Mouse (Mus musculus) retina, postnatal 7 days (tissue): ENCODE results near the gene Apeh.

Experiments used
- DNase-seq: peaks from one replicate; pipeline ENCODE4 v3.0.0-alpha.2; 2012; ENCODE audit warnings: low read depth, low spot score

Gene Apeh

DNA sequence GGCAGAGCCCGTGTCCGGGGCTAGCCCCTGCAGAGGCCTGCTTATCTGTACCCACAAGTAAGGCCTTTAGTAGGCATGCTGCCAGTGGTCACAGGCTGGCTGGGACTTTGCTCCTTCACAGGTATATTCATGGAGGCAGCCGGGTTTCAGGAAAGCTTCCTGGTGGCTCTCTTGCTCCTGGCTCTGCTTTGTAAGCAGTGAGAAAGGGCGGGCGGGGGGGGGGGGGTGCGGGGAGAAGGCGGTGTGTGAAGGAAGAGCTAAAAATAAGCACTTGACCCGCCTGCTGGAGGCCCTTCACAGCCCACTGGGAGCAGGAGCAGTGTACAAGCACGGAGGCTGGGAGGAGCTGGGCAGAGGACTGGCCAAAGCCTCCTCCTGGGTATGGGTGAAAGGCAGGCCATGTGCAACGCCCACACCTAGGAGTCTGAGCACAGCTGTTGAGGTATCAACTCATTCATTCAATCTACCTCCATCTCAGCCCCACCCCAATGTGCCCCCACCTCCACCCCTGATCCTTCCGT is 25.5 kb upstream of the Apeh start:
- no peak for DNase-seq

DNA sequence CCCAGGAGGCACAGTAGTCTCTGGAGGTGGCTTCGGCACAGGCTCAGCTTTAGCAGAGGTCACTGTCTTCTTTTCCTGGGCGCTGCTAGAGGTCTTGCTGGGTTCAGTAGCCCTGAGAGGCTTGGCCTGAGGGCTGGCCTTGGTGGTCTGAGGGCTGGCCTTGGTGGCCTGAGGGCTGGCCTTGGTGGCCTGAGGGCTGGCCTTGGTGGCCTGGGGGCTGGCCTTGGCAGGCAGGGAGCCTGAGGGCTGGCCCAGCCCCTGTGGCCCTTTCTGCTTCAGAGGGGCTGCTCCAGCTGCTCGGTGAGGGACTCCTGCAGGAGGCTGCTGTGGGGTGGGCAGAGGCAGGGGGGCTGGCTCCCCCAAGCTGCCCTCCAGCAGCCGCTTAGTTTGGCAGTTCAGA is 22.7 kb upstream of the Apeh start:
- DNase-seq = no peak

DNA sequence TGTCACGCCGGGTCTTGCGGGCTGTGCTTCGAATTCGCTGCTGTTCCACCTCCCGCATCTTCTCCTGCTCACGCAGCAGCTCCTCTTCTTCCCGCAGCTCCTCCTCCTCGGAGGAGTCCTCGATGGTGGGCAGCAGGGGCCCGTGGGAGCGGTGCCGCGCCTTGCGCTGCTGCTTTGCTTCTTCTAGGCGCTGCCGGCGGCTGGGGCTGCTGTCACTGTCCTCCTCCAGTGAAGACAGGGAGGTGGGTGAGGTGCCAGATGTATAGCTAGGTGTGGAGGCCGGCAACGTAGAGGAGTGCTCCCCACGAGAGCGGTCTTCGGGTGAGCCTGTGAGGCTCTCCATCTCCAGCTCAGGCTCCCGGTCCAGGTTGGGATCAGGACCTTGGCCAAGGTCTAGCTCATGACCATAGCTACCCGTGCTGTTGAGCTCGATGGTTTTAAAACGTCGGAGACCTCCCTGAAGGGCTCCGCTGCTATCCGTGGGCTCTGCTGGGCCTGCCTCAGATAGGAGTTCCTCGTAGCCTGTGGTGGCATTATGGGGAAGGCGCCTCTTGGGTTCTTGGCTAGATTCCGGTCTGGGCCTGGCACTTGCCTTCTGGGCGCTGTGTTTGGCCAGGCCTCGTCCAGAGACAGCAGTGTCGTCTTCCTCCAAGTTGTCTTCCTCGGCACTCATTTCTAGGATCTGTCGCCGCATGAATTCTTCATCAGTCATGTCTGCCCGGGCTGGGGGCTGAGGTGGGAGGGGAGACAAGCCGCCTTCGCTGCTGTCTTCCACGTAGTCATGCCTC is 21.1 kb upstream of the Apeh start:
- DNase-seq = no peak

DNA sequence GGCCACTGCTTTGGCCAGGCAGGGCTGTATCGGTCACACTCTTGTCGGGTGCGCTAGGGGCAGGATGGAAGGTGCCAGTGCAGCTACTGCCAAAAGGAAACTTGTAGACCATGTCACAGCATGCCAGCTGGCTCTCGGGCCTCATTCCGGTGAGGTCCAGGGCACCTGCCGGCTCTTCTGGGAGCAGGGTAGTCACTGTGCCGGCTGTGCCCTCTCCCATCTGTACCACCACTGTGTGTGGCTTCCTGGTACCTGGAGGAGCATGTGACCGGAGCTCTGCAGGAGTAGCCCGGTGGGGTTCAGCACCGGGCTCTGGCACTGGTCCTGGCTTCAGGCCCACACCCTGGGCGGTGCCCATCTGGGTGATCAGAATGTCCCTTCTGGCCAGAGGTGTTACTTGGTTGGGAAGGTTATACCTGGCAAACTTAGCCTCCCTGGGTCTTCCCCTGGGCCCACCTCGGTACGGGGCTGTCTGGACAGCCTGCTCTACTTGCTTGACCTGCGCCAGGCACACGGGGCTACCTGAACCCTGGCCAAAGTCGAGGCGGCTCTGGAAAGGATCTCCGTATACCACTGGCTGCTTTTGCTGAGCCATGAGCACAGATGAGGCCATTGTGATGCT is 18.4 kb upstream of the Apeh start:
- no peak for DNase-seq

DNA sequence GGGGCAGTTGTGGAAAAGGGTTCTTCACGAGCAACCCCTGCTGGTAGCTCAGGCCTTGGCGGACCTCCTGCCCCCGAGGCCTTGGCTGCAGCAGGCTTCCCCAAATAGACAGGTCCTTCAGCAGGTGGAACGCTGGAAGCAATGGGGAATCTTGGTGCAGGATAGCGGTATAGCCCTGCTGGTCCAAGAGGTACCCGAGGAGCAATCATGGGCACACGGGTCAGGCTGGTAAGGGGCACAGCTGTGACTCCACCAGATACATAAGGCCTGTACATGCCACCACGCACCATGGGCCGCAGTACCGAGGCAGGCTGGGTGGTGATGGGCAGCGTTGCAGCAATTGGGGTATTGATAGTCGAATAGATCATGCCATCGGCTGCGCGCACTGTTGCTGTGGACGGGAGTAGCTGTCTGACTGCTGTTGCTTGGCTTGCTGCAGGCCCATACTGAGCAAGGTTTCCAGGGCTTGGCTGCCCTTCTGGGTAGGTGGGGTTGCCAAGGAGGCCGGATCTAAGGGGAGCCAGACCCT is 17.3 kb upstream of the Apeh start:
- no peak for DNase-seq

DNA sequence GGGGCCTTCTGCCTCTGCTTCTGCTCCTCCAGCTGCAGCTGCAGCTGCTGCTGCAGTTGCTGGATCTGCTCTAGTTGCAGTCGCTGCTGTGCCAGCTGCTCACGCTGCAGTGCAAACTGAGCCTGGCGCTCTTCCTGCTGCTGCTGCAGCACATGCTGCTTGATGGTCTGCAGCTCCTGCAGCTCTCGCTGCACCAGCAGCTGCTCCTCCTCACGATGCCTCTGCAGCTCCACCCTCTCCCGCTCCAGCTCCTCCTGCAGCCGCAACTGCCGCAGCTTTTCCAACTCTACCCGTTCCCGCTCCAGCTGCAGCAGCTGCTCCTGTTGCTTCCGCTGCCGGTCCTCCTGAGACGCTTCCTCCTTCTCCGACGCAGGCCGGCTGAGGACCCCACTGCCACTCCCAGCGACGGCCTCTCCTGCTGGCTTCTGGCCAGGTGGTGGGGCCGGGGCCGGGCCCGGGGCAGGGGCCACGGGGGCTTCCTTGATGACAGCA is 16.7 kb upstream of the Apeh start:
- DNase-seq = no peak

DNA sequence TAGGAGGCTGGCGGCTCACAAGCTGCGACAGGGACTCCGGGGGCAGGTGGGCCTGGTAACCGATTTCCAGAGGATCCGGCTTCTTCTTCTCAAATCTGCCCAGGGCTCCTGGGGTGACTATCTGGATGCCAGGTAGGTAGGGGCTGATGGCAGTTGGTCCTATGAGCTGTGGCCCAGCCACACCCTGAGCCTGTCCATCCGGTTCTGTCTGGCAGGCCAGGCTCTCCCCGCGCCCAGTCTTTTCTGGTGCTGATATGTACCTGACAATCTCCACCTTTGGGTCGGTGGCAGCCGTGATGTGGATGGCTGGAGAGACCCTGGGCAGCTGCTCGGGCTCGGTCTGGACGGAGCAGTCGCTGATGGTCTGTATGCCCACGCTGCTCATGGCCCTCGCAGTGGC is 15.8 kb upstream of the Apeh start:
- no peak for DNase-seq

DNA sequence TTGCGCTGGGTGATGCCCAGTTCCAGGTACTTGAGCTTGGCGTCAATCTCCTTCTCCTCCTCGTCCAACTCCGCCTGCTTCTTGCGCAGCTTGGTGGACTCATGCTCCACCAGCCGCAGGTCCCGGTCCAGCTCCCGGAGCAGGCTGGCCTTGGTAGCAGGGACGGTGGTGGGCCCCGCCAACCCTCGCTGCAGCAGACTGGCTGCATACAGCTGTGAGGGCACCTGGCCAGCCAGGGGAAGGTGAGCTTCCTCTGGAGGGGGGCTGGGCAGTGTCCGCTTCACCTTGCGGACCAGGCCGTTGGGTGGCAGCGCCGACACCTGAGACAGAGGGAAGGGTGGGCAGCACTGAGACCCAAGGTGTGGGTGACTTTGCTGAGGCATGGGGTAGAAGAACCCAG is 13.5 kb upstream of the Apeh start:
- DNase-seq = no peak

DNA sequence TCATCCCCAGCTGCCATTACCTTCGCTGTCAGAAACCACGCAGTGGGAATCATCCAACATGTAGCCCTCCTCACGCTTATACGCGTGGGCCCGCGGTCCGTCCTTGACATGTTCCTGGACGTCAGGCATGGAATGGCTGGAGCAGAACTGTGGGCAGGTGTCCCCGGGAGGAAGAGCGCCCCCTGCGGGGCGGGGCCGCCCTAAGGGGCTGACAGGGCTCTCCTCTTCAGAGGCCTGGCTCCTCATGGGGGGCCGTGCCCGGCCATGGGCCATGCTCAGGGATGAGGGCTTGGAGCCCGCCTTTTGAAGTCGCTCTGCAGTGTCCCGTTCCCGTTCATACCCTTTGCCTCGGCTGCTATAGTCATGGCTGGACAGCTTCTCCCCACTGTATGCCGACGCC is 11.7 kb upstream of the Apeh start:
- DNase-seq = no peak

DNA sequence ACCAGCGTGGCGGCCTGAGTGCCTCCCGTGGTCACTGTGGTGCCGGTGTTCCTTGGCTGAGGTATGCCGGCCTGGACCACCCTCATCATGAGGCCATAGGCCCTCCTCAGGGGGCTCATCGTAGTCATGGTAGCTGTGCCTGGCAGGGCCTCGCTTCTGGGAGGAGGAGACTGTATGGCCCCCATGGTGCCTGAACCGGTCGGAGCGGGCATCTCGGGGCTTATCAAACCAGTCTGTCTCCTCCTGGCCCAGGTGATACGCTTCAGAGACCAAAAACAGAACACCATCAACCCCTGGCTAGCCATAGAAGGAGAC is 11.1 kb upstream of the Apeh start:
- DNase-seq = no peak

DNA sequence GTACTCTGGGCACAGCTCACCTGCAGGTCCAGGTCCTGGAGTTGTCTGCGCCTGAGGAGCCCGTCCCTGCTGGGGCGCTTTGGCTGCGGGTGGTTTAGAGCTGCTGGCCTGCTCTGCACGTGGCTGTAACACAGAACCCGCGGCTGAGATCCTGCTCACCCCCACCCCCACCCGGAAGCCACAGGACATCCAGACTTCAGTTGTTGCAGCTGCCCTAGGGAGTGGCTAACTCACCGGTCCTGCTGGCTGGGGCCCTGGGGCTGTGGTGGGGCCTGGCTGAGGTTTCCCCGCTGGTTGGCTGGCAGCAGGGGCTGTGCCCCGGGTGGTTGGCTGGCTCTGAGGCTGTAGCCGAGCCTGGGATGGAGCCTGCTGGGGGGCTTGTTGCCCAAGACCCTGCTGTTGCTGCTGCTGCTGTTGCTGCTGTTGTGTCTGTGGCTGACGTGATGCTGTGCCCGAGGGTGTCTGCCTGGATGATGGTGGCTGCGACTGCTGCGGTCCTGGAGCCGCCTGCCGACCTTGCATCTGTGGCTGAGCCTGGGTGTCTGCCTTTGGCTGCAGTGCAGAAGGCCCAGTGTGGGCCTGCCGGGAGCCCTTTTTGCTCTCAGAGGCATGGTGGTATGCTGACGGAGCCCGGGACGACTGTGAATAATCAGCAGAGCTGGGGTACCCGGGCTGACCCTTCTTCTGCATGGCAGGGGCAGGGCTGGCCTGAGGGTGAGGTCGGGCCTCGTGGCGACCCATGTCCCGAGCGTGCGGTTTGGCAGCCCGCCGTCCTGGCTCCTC is 10.6 kb upstream of the Apeh start:
- no peak for DNase-seq

DNA sequence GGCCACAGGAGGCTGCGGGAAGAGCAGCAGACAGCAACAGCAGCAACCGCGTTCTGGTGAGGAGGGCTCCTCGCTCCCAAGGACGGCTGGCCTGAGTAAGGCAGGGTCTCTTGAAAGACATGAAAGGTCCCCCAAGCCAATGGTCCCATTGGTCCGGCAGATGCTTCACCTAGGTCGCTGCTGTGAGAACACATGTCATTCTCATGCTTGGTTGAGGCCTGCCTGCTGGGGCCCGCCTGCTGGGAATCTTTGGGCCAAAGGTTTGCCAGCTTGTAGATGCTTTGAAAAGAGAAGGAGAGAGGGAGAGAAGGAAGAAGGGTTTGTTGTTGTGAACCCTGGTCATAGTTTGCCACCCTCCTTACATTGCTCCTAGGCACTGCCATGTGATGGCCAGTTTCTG is 5.2 kb upstream of the Apeh start:
- no peak for DNase-seq

DNA sequence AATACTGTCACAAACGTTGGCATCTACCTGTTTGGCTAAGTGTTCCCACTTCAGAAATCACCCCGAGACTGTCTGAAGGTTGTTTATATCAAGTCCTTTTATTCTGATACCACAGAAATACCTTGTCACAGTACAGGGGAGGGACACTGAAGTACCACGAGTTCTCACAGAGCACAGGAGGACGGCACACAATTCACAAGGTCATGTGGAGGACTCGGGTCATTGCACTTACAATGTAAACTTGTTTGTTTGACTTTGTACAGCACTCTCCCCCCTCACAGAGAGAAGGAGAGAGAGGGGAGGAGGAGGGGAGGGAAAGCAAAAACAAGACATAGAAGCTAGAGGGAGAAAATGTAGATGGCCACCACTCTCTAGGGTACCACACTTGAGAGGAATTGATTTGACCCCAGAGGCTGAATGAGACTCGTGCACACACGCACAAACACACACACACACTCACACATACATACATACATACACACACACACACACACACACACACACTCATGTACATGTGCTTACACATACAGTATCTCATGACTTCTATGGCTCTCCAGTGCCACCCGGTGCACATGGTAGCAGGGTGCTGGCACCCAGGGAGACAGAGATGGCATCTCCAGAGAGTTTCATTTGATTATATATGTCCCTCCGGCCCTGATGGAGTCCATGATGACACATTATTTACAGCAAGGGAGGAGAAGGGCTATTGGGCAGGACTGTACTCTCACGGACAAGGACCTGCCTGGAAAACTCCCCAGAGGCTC is 1.7 kb upstream of the Apeh start:
- DNase-seq = no peak

DNA sequence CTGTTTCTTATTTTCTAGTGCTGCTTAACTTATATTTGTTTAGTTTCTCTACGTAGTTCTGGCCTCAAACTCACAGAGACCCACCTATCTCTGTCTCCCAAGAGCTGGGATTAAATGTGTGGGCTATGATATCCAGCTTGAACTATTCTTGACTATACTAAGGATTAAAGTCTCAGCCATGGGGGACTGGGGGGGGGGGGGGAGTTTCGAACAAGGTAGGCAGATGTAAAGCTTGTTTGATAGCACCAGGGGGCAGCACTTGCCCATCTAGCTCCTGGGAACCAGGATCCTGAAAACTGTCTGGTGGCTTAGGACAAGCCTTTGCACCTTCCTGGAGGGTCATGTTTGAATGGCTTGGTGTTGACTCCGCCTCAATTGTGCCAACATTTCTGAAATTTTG is 1.1 kb upstream of the Apeh start:
- peak; percentile 58 for DNase-seq

DNA sequence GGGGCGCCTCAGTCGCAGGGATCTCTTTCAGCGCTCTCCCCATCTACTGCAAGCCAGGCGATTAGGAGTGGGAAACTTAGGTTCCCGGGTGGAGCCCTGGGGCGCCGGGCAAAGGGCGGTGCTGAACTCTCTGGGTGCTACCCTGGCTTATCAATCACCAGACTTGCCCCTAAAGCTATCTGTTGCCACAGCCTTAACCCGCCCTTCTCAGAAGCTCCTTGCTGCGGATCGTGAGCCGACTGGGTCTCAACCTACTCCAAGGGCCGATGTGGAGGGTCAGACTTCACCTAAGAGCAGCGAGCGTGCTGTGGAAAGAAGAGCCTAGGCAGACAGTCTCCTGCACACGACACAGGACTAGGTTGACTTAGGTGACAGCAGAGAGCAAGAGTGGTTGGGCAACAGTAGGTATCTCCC is 599 bp upstream of the Apeh start:
- no peak for DNase-seq

DNA sequence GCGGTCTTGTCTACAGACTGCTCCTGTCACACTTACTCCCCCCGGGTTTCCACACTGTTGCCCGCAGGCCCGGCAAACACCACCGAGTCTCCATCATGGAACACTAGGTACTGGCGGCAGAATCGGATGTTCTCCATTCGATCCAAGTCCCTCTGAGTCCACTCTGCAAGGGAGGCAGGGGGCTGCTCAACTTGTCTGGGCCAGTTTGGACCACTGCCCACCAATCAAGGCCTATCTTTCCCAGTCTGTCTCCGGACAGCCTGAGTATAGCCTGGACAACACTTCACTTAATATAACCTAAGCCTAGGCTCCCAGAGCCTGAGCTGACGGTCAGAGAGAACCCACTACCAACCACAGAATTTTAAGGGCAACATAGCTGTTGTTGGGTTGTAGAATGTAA is 820 bp downstream of the Apeh start:
- DNase-seq = no peak

DNA sequence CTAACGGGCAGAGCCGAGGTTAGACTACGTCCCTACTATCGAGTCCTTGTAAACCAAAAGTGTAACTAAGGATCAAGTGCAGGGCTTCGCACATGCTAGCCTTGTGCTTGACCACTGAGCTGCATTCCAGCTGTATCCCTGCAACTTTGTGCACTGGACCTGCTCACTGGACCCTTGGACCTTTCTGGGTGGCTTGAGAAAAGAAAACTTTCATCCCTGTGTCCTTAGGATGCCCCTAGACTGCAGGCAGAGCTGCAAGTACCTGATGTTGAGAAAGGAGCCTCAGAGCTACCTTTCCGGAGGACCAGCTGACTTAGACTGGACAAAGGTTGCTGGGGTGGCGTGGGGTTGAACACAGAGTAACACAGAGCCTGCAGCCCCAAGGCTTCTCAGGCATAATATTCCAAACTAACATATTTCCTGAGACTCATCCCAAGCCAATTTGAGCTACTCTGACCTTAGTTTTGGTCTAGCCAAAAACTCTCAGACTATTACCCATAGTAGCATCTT is 3.7 kb downstream of the Apeh start:
- no peak for DNase-seq

DNA sequence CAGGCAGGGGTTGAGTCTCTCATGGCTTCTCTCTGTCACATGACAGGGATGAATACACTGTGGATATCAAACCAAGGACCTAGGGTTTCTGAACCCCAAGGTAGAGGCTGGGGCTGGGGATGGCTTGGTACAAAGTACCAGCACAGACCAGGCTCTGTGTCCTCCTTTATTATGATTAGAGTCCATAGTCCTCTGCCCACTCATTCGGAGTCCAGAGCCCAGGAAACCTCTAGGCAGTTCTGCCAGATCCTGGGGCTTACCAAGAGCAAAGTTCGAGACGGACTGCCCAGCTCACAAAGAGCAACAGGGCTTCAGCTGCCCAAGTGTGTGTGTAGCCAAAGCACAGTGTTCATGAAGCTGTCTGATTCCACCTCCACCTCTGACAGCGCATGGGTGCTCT is 9.1 kb downstream of the Apeh start:
- DNase-seq = no peak

DNA sequence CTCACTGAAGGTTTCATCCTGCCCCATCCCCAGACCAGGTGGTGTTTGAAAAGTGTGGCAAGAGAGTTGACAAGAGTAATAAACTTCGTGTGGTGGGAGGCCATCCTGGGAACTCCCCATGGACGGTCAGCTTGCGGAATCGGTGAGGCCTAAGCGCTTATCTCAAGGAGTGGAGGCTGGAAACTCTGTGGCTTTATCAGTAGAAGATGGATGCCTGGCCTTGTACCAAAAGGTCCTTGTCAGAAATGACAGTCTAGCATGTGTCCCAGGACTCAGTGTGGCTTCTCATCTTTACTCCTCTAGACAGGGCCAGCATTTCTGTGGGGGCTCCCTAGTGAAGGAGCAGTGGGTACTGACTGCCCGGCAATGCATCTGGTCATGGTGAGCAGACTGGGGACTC is 10.8 kb downstream of the Apeh start:
- no peak for DNase-seq

DNA sequence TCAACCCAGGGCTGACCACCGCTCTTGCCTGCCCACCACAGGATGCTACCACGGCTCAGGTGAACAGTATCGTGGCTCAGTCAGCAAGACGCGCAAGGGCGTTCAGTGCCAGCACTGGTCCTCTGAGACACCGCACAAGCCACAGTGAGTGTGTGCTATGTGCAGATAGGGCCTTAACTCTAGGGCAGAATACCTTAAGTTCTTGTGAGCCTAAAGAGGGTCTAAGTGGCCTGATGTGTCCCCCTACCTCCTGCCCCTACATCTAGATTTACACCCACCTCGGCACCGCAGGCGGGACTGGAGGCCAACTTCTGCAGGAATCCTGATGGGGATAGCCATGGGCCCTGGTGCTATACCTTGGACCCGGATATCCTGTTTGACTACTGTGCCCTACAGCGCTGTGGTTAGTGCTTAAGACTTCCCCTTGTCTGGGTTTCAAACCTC is 11.4 kb downstream of the Apeh start, which contains the start of gene Rnf123:
Rnf123 (minus strand) TSS at position 359 of the 444 bp plus-strand sequence.
- no peak for DNase-seq

DNA sequence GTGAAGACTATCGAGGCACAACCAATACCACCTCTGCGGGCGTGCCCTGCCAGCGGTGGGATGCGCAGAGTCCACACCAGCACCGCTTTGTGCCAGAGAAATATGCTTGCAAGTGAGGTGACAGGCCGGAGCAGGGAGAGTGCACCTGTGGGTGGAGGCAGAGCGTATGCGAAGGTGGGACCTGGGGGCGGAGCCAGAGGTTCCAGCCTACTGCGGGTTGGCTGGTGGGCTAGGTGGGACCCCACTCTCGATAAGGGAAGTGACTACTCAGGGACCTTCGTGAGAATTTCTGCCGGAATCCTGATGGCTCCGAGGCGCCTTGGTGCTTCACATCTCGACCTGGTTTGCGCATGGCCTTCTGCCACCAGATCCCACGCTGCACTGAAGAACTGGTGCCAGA is 11.9 kb downstream of the Apeh start:
- no peak for DNase-seq
